Mouse (Mus musculus) liver, embryonic 16.5 days (tissue): ENCODE measurements around the gene Hcn3. TPM values are rescaled to one million over a fixed set of nuclear protein-coding genes. Genes with fewer than 3 reads are reported as not detected.

Experiments
- ATAC-seq: fragments of 200-750 bp; cut with Nextera tagmentation; 2 replicates; pipeline ENCODE4 v1.8.0; 2017; ENCODE audit warnings: low read depth, mild to moderate bottlenecking, moderate number of reproducible peaks, moderate library complexity
- H3K27ac ChIP-seq: fragments of 300-500 bp; sonication (generic); 2 replicates; pipeline ENCODE4 v1.5.1; 2014; ENCODE audit warnings: mild to moderate bottlenecking, low read length
- H3K27me3 ChIP-seq: fragments of 300-500 bp; sonication (generic); 2 replicates; pipeline ENCODE4 v1.6.1; 2014; ENCODE audit warnings: low read depth, low read length, mixed read lengths; ENCODE audit not compliant: control insufficient read depth, insufficient read depth
- H3K36me3 ChIP-seq: fragments of 300-500 bp; sonication (generic); 2 replicates; pipeline ENCODE4 v1.6.1; 2014; ENCODE audit warnings: mild to moderate bottlenecking; ENCODE audit not compliant: control insufficient read depth, insufficient read depth
- H3K4me1 ChIP-seq: fragments of 300-500 bp; sonication (generic); 2 replicates; pipeline ENCODE4 v1.6.1; 2014; ENCODE audit warnings: low read depth, low read length, mixed read lengths; ENCODE audit not compliant: control insufficient read depth
- H3K4me2 ChIP-seq: fragments of 300-500 bp; sonication (generic); 2 replicates; pipeline ENCODE4 v1.6.1; 2014; ENCODE audit warnings: low read depth, low read length, mixed read lengths
- H3K4me3 ChIP-seq: fragments of 300-500 bp; sonication (generic); 2 replicates; pipeline ENCODE4 v1.5.1; 2014; ENCODE audit warnings: low read depth, mild to moderate bottlenecking, low read length
- H3K9ac ChIP-seq: fragments of 300-500 bp; sonication (generic); 2 replicates; pipeline ENCODE4 v1.6.1; 2014; ENCODE audit warnings: low read depth, low read length
- H3K9me3 ChIP-seq: fragments of 300-500 bp; sonication (generic); replicated peaks from 2 replicates; pipeline ENCODE4 v1.6.1; 2016; ENCODE audit warnings: low read length; ENCODE audit not compliant: control insufficient read depth
- WGBS: fragments of 180-500 bp; shearing (Covaris S2); extraction: QIAGEN DNeasy Blood & Tissue Kit; methylation state at CpG from one replicate; pipeline ENCODE4 v1.1.7; 2014; ENCODE audit not compliant: insufficient replicate concordance; 5-methylcytosine and 5-hydroxymethylcytosine counted together
- polyA plus RNA-seq: library from polyadenylated mRNA; unstranded; fragments of >200 nt; fragmentation: Nextera tagmentation; extraction: Ambion mirVana; gene quantifications from 2 replicates; pipeline ENCODE4 v1.2.1, GENCODE M21; 2015

Hcn3 gene
- polyA plus RNA-seq, 1 experiment from 2014 or later = 0.32 TPM

GRCm38 (mm10) chr3:89199839-89200238, 39.8 kb upstream of the Hcn3 start:
- Histone ChIP-seq H3K9me3 (no peaks in the 10 kb centered on the region), H3K4me1 (peaks cover 21% of the 10 kb centered on the region), H3K36me3 (no peaks in the 10 kb centered on the region), H3K4me3 (no peak overlapping the region), H3K9ac (no peak overlapping the region), H3K27me3 (no peaks in the 10 kb centered on the region), H3K4me2 (no peak overlapping the region), H3K27ac (no peak overlapping the region)
- no peak for ATAC-seq
- 46% methylated on average over 3 of the region's 3 CpGs for WGBS

GRCm38 (mm10) chr3:89195979-89196877, 36.2 kb upstream of the Hcn3 start:
- Histone ChIP-seq H3K36me3 (no peaks in the 10 kb centered on the region), H3K27ac (peak overlapping the region; percentile 48), H3K4me3 (peak overlapping the region; percentile 64), H3K27me3 (no peaks in the 10 kb centered on the region), H3K4me2 (peak overlapping the region; percentile 87), H3K4me1 (peaks cover 16% of the 10 kb centered on the region), H3K9ac (peak overlapping the region; percentile 67), H3K9me3 (no peaks in the 10 kb centered on the region)
- 7% methylated on average over 33 of the region's 33 CpGs for WGBS
- peak; percentile 96 for ATAC-seq

DNA sequence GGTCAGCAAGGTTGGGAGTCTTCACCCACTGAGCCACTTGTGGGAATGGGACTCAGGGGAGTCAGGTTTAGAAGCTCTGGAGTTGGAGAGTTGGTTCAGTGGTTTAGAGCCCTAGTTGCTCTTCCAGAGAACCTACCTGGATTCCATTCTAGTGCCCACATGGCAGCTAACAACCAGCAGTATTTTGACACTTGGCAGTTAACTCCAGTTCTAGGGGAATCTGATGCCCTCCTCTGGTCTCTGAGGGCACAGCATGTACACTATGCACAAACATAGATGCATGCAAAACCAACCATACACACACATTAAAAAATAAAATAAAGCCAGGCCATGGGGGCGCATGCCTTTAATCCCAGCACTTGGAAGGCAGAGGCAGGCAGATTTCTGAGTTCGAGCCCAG, 33.9 kb upstream of the Hcn3 start:
- H3K9me3 ChIP-seq = no peaks in the 10 kb centered on the region
- H3K36me3 ChIP-seq = no peaks in the 10 kb centered on the region
- peaks cover 16% of the 10 kb centered on the region for H3K4me1 ChIP-seq
- no peaks in the 10 kb centered on the region for H3K27me3 ChIP-seq
- no peak for ATAC-seq
- H3K4me2 ChIP-seq = no peak overlapping the region
- H3K9ac ChIP-seq = no peak overlapping the region
- H3K4me3 ChIP-seq = no peak overlapping the region
- H3K27ac ChIP-seq = no peak overlapping the region
- 69% methylated on average over 2 of the region's 2 CpGs for WGBS

DNA sequence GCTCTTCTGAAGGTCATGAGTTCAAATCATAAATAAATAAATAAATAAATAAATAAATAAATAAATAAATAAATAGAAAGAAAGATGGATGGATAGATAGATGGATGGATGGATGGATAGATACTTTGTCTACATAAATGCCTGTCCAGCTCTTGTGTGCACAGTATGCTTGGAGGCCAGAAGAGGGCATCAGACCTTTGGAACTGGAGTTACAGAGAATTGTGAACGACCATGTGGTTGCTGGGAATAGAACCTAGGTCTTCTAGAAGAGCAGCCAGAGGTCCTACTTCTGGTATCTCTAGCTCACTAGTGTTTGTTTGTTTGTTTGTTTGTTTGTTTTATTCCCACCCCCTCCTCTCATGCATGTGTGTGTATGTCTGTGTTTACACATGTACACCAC, 33.4 kb upstream of the Hcn3 start:
- no peak for ATAC-seq

DNA sequence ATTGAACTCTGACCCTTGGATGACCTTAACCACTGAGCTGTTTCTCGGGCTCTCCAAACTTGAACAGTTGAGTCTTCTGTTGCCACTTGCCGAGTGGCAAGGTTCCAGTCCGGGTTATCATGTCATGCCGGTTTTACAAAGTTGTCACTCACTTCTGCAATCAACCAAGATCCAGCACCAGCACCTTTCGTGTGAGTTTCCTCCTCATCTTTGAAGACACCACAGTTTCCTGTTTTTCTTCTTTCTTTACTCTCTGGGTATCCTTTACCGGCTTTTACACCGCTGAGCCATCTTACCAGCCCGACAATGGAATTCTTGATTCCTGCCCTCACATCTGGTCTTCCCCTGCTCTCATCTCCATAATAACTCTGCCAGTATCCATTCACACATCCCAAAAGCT, 30.4 kb upstream of the Hcn3 start:
- no peak for ATAC-seq
- no peak overlapping the region for H3K4me2 ChIP-seq

More for the DNA sequence above, 33.4 kb upstream of the Hcn3 start:
- H3K4me2 ChIP-seq = no peak overlapping the region
- no peak overlapping the region for H3K9ac ChIP-seq
- no peak overlapping the region for H3K4me3 ChIP-seq
- H3K9me3 ChIP-seq = no peaks in the 10 kb centered on the region
- no peaks in the 10 kb centered on the region for H3K36me3 ChIP-seq
- no peaks in the 10 kb centered on the region for H3K27me3 ChIP-seq
- WGBS = 54% methylated on average over 1 of the region's 1 CpGs
- no peak overlapping the region for H3K27ac ChIP-seq
- H3K4me1 ChIP-seq = peaks cover 16% of the 10 kb centered on the region

DNA sequence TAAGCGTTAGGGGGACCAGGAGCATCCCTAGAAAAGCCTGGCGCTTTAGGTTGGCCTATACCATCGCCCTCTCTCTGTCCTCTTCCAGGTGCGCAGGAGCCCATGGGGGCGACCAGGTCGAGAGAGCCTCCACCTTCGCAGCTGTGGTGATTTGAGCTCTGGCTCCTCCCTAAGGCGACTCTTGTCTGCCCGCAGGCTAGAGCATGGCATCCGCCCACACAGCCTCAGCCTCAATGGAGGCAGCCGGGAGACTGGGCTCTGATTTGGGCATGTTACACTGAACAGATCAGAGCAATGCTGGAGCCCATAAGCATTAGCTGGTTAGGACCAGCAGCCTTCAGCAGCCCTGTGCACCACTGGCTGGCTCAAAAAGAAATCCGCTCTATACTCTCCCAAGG, 28.5 kb upstream of the Hcn3 start:
- WGBS = 61% methylated on average over 12 of the region's 12 CpGs
- Histone ChIP-seq H3K36me3 (no peaks in the 10 kb centered on the region), H3K4me3 (no peak overlapping the region), H3K9ac (no peak overlapping the region), H3K27ac (no peak overlapping the region), H3K9me3 (no peaks in the 10 kb centered on the region), H3K27me3 (no peaks in the 10 kb centered on the region), H3K4me1 (peaks cover 4% of the 10 kb centered on the region; the same call in 1 of the 2 replicates), H3K4me2 (no peak overlapping the region)
- ATAC-seq = no peak

More for the DNA sequence above, 30.4 kb upstream of the Hcn3 start:
- Histone ChIP-seq H3K9me3 (no peaks in the 10 kb centered on the region), H3K4me3 (no peak overlapping the region), H3K4me1 (peaks cover 4% of the 10 kb centered on the region), H3K27ac (no peak overlapping the region), H3K9ac (no peak overlapping the region), H3K36me3 (no peaks in the 10 kb centered on the region), H3K27me3 (no peaks in the 10 kb centered on the region)
- 12% methylated on average over 8 of the region's 8 CpGs for WGBS

DNA sequence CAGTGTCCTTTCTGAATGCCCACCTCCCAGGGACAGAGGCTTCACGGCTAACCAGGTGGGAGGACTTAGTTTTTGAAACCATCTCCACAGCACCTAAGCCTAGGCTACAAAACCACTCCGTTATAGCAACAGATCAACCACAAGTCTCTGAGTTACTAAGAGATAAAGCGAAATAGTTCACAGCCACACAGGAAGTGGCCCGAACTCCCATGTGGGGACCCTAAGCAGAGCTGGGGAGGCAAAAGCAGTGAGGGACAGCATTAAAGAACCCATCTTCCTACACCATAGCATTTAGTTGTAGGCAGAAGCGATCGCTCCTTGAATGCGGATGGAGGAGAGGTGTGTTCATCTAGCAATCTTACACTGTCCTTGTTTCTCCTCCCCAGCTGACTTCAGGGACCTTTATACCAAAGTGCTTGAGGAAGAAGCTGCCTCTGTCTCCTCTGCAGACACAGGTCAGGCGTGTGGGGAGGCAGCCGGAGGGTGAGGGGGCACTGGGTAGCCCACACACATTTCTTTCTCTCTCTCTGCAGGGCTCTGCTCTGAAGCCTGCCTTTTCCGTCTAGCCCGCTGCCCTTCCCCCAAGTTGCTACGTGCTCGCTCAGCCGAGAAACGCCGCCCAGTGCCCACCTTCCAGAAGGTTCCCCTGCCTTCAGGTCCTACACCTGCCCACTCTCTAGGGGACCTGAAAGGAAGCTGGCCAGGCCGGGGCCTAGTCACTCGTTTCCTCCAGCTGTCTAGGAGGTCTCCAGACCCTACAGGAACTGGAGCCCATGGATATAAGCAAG, 27.9 kb upstream of the Hcn3 start:
- ATAC-seq = no peak
- no peak overlapping the region for H3K9ac ChIP-seq

DNA sequence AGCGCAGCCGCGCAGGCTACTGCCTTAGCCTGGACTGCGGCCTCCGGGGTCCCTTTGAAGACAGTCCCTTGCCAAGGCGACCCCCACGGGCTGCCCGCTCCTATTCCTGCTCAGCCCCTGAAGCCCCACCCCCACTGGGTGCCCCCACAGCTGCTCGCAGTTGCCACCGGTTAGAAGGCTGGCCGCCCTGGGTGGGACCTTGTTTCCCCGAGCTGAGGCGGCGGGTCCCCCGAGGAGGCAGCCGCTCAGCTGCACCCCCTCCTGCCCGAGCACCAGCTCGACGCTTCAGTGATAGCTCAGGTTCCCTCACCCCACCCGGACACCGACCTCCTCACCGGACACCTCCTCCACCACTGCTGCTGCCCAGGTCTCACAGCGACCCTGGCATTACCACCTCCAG, 27.2 kb upstream of the Hcn3 start:
- H3K27me3 ChIP-seq = no peaks in the 10 kb centered on the region
- H3K27ac ChIP-seq = no peak overlapping the region
- WGBS = 45% methylated on average over 23 of the region's 23 CpGs
- H3K4me3 ChIP-seq = no peak overlapping the region
- H3K9me3 ChIP-seq = no peaks in the 10 kb centered on the region
- peaks cover 17% of the 10 kb centered on the region for H3K4me1 ChIP-seq
- no peak overlapping the region for H3K4me2 ChIP-seq
- no peaks in the 10 kb centered on the region; the same call in 1 of the 2 replicates for H3K36me3 ChIP-seq
- ATAC-seq = no peak
- H3K9ac ChIP-seq = no peak overlapping the region

More for the DNA sequence above, 27.9 kb upstream of the Hcn3 start:
- Histone ChIP-seq H3K36me3 (no peaks in the 10 kb centered on the region), H3K9me3 (no peaks in the 10 kb centered on the region), H3K4me3 (no peak overlapping the region), H3K27ac (no peak overlapping the region), H3K4me2 (no peak overlapping the region), H3K4me1 (peaks cover 10% of the 10 kb centered on the region), H3K27me3 (no peaks in the 10 kb centered on the region)
- WGBS = 53% methylated on average over 18 of the region's 18 CpGs

DNA sequence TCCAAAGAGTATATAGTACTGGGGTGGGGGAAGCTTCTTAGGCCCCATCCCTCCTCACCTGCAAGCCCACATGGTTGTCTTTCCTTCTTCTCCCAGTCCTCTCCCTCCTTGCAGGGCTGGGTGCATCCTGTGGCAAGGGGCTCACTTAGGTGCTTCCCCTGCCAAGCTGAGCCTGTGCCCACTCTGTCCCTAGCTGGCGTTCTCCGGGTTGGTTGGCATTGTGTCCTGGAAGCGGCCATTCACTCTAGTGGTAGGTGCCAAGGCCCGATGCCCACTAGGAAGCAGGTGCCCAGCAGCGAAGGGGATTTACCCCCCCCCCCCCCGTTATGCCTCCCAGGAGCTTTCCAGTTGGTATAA, 23.9 kb upstream of the Hcn3 start:
- no peak overlapping the region for H3K4me2 ChIP-seq
- H3K27ac ChIP-seq = no peak overlapping the region
- H3K9ac ChIP-seq = no peak overlapping the region
- H3K4me3 ChIP-seq = no peak overlapping the region
- 82% methylated on average over 6 of the region's 6 CpGs for WGBS
- peaks cover 9% of the 10 kb centered on the region; the same call in 1 of the 2 replicates for H3K36me3 ChIP-seq
- H3K27me3 ChIP-seq = no peaks in the 10 kb centered on the region
- peaks cover 23% of the 10 kb centered on the region for H3K4me1 ChIP-seq
- no peaks in the 10 kb centered on the region for H3K9me3 ChIP-seq
- ATAC-seq = no peak
